Mouse (Mus musculus) cerebellum, adult 2 months (tissue): Measurements from ENCODE around the gene Lingo1.

Experiments
- CTCF ChIP-seq: fragments of 200-500 bp; IDR thresholded peaks from 2 replicates; pipeline ENCODE4 v1.5.1; 2011; ENCODE audit warnings: low read depth, mild to moderate bottlenecking, control low read depth, low read length, moderate library complexity, borderline replicate concordance; ENCODE audit not compliant: insufficient read depth
- POLR2A ChIP-seq: fragments of 200-500 bp; IDR thresholded peaks from 2 replicates; pipeline ENCODE4 v1.6.1; 2011; ENCODE audit warnings: low read length, control low read depth, borderline replicate concordance; ENCODE audit not compliant: insufficient read depth

GRCm38 (mm10) chr9:56825476-56826213 lies 29.4 kb upstream of the Lingo1 start:
- TF ChIP-seq POLR2A (no peak), CTCF (no peak)
